Comparison of ENCODE assay signal across 7 mouse cellular contexts in genomic region chr3:141981613-141982432, GRCm38 (mm10).
A peak's percentile ranks its signal among the peaks of the same experiment; 100 is the strongest.
DNase-seq lines count a peak whose midpoint lies in the region; ATAC-seq and TF ChIP-seq lines count a peak whose summit lies in the region.

No protein-coding gene starts in this region.

- no peak overlapping the region for H3K27ac ChIP-seq in testis, adult 2 months (ENCODE audit: control insufficient read depth, insufficient read depth, low read depth, low read length)
- no peak overlapping the region for H3K27ac ChIP-seq in intestine, embryonic 16.5 days (ENCODE audit: low read length)

- no peaks in the 10 kb centered on the region for H3K36me3 ChIP-seq in testis, adult 2 months (ENCODE audit: control insufficient read depth, insufficient read depth, low read length)
- no peaks in the 10 kb centered on the region for H3K36me3 ChIP-seq in intestine, embryonic 16.5 days (ENCODE audit: control insufficient read depth, insufficient read depth, low read length)

- H3K9ac ChIP-seq in intestine, embryonic 16.5 days (ENCODE audit: low read depth, low read length) = no peak overlapping the region

- intact Hi-C loops in left cerebral cortex, postnatal 10 days (cut with DNase I) = no loop called here

- 75% methylated on average over 24 of the region's 24 CpGs for WGBS in intestine, embryonic 16.5 days

- no peak for DNase-seq in testis, postnatal 10 days (ENCODE audit: low spot score)
- peak; percentile 26 for DNase-seq in gastrocnemius, postnatal 10 days
- peak; percentile 11 to 25 for DNase-seq in left cerebral cortex, postnatal 10 days (ENCODE audit: extremely low spot score in 1 of 2, low spot score in 2 of 2)
- DNase-seq in skeletal muscle tissue, adult 2 months (ENCODE audit: low read depth, low spot score) = peak; percentile 65
- DNase-seq in embryo, embryonic 10 days (ENCODE audit: low spot score) = no peak

- no peak for TF ChIP-seq POLR2A in testis, adult 2 months (IDR thresholded peaks at IDR 0.05; ENCODE audit: control insufficient read depth, low read depth, low read length)

- H3K4me1 ChIP-seq in testis, adult 2 months (ENCODE audit: control insufficient read depth, insufficient read depth, low read length) = peaks cover 3% of the 10 kb centered on the region; the same call in 1 of the 2 replicates
- no peaks in the 10 kb centered on the region for H3K4me1 ChIP-seq in intestine, embryonic 16.5 days (ENCODE audit: control insufficient read depth, insufficient read depth, low read length)

- no peaks in the 10 kb centered on the region for H3K9me3 ChIP-seq in intestine, embryonic 16.5 days (ENCODE audit: control insufficient read depth, low read length)

- ATAC-seq in intestine, embryonic 16.5 days = no peak

- no peak for TF ChIP-seq CTCF in testis, adult 2 months (IDR thresholded peaks at IDR 0.05; ENCODE audit: control insufficient read depth, insufficient read depth, insufficient replicate concordance, low read depth, low read length)

- H3K4me3 ChIP-seq in testis, adult 2 months (ENCODE audit: control insufficient read depth, low read depth, low read length) = peak overlapping the region; percentile 53
- H3K4me3 ChIP-seq in intestine, embryonic 16.5 days (ENCODE audit: low read length) = no peak overlapping the region

- no peaks in the 10 kb centered on the region for H3K27me3 ChIP-seq in testis, adult 2 months (ENCODE audit: control insufficient read depth, insufficient read depth, low read length)
- no peaks in the 10 kb centered on the region for H3K27me3 ChIP-seq in intestine, embryonic 16.5 days (replicated peaks; ENCODE audit: control insufficient read depth, insufficient read depth, low read length)

- H3K4me2 ChIP-seq in intestine, embryonic 16.5 days (ENCODE audit: low read depth, low read length) = no peak overlapping the region

Comparison
In these comparisons a context has a peak if more than half of its experiments do, and no peak if none do; other contexts are left out.
1. DNase-seq: peak in gastrocnemius, postnatal 10 days (single experiment), left cerebral cortex, postnatal 10 days (2 of 2) and skeletal muscle tissue, adult 2 months (single experiment); none in testis, postnatal 10 days (single experiment) and embryo, embryonic 10 days (single experiment).